20 mouse cellular contexts compared by ENCODE assay signal in the genomic region with DNA sequence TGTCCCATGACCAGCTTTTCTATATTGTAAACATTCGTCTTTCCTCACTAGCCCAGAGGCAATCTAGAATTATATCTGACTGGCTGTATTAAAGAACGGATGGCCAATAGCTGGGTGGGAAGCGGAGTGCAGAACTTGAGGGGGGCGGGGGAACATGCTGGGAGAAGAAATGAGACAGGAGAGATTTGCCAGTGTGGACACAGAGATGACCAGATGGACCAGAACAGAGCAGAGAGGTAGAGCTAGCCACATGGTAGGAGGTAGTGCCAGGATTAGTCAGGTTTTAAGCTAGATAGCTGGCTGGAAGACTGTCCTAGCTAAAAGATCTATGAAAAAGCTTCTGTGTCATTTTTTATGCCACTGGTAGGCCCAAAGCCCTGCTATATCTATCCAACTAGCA. TPM values are rescaled to one million over a fixed set of nuclear protein-coding genes. Genes with fewer than 3 reads are reported as not detected.
DNase-seq lines count a peak whose midpoint lies in the region; TF ChIP-seq lines count a peak whose summit lies in the region.
"Had no signal": no experiment of that assay in that cellular context is flagged by ENCODE, and none has a peak within 500 bp of the region (broad histone marks: within the 10 kb centered on the region; RNA-seq: fewer than 3 reads in every experiment).

No protein-coding gene starts in this region.

- intact Hi-C loops in left cerebral cortex, adult 2 months (cut with DNase I): no loop called here

- no peak overlapping the region for H3K4me3 ChIP-seq in left cerebral cortex, adult 2 months
- H3K4me3 ChIP-seq: embryonic facial prominence, embryonic 12.5 days; heart, embryonic 12.5 days; hindbrain, embryonic 10.5 days had no signal

- no peak for TF ChIP-seq CTCF in left cerebral cortex, adult 2 months (IDR thresholded peaks at IDR 0.05)

- peak; percentile 96 for DNase-seq in brain, adult 2 months (ENCODE audit: low read depth, low spot score)
- peak; percentile 72 to 85 for DNase-seq in cerebellum, adult 18-20 months
- DNase-seq in cerebellum, adult 9-11 months: peak; percentile 91
- DNase-seq in cerebellum, postnatal 36 days: peak; percentile 77 to 80
- DNase-seq in left cerebral cortex, adult 2 months (ENCODE audit: extremely low spot score in 1 of 2, low spot score in 2 of 2): no peak
- DNase-seq in c-Kit-positive CD71-positive TER-119-positive erythroid progenitor cells, embryonic 14.5 days (ENCODE audit: low spot score): no peak
- DNase-seq in retina, postnatal 1 day: no peak
- DNase-seq: adrenal gland, postnatal 14 days; gastrocnemius, postnatal 14 days; kidney, adult 8-10 months had no signal

- no peak overlapping the region for H3K27ac ChIP-seq in left cerebral cortex, adult 2 months
- H3K27ac ChIP-seq: embryonic facial prominence, embryonic 12.5 days; hindbrain, embryonic 10.5 days; hindbrain, embryonic 14.5 days had no signal

RNA-seq across cellular contexts. Expression of gene Dpep2nb, which starts 3.9 kb away (rescaled TPM):
- not detected for total RNA-seq in left cerebral cortex, adult 2 months (2021)
- total RNA-seq: adrenal gland, adult 18-20 months; adrenal gland, postnatal 14 days; gastrocnemius, adult 18-20 months; gastrocnemius, postnatal 14 days; heart, adult 8-10 months; heart, postnatal 25 days; MEL had no signal

RNA-seq across cellular contexts. Expression of gene Ddx28, which starts 9.8 kb away (rescaled TPM):
- total RNA-seq in left cerebral cortex, adult 2 months (2021): 10 to 100 TPM; 14.1 to 14.9 TPM

RNA-seq across cellular contexts. Expression of gene Dus2, which starts 10.8 kb away (rescaled TPM):
- 10 to 100 TPM; 19.7 to 21.9 TPM for total RNA-seq in left cerebral cortex, adult 2 months (2021)

RNA-seq across cellular contexts. Expression of gene Dpep3, which starts 22.7 kb away (rescaled TPM):
- total RNA-seq in left cerebral cortex, adult 2 months (2021): not detected
- total RNA-seq: adrenal gland, adult 18-20 months; adrenal gland, postnatal 14 days; common myeloid progenitor, adult 5-6 weeks; gastrocnemius, adult 18-20 months; gastrocnemius, postnatal 14 days; heart, adult 8-10 months; heart, postnatal 25 days; MEL had no signal

RNA-seq across cellular contexts. Expression of gene Slc12a4, which starts 36.0 kb away (rescaled TPM):
- 10 to 100 TPM; 18.2 to 19.8 TPM for total RNA-seq in left cerebral cortex, adult 2 months (2021)

Comparison
In these comparisons a context has a peak if more than half of its experiments do, and no peak if none do; other contexts are left out.
1. DNase-seq: peak in brain, adult 2 months (single experiment), cerebellum, adult 18-20 months (2 of 2), cerebellum, adult 9-11 months (single experiment) and cerebellum, postnatal 36 days (2 of 2); none in left cerebral cortex, adult 2 months (0 of 2), c-Kit-positive CD71-positive TER-119-positive erythroid progenitor cells, embryonic 14.5 days (single experiment) and retina, postnatal 1 day (single experiment).